ENCODE assay signal across 16 mouse cellular contexts in genomic region chr17:48887472-48888385, GRCm38 (mm10). TPM values are rescaled to one million over a fixed set of nuclear protein-coding genes. Genes with fewer than 3 reads are reported as not detected.
DNase-seq lines count a peak whose midpoint lies in the region; ATAC-seq lines count a peak whose summit lies in the region.
"Had no signal": no experiment of that assay in that cellular context is flagged by ENCODE, and none has a peak within 500 bp of the region (broad histone marks: within the 10 kb centered on the region; RNA-seq: fewer than 3 reads in every experiment).

No protein-coding gene starts in this region.

- no peak overlapping the region for H3K4me3 ChIP-seq in hindbrain, embryonic 15.5 days
- no peak overlapping the region for H3K4me3 ChIP-seq in hindbrain, embryonic 11.5 days (ENCODE audit: low read depth, low read length)
- no peak overlapping the region for H3K4me3 ChIP-seq in liver, embryonic 11.5 days (ENCODE audit: low read depth, low read length)
- H3K4me3 ChIP-seq: gastrocnemius, adult 2 months; megakaryocyte, embryonic 14.5 days had no signal

- no peaks in the 10 kb centered on the region for H3K36me3 ChIP-seq in hindbrain, embryonic 15.5 days
- H3K36me3 ChIP-seq in hindbrain, embryonic 11.5 days (ENCODE audit: control insufficient read depth, insufficient read depth, low read length): no peaks in the 10 kb centered on the region
- no peaks in the 10 kb centered on the region for H3K36me3 ChIP-seq in liver, embryonic 11.5 days (ENCODE audit: control insufficient read depth, insufficient read depth, low read length)

- no peak for DNase-seq in hindbrain, embryonic 11.5 days (ENCODE audit: low spot score)
- DNase-seq in frontal cortex, postnatal 36 days (ENCODE audit: low spot score in 2 of 2): peak; percentile 80 to 88
- DNase-seq in left cerebral cortex, adult 11 months (ENCODE audit: low spot score): peak; percentile 59
- DNase-seq in right cerebral cortex, postnatal 10 days (ENCODE audit: low spot score in 2 of 2): peak; percentile 69 to 81
- no peak for DNase-seq in gastrocnemius, adult 18-20 months (ENCODE audit: low spot score)
- DNase-seq in gastrocnemius, postnatal 25 days: no peak
- no peak for DNase-seq in liver, embryonic 11.5 days (ENCODE audit: low spot score)
- DNase-seq: adrenal gland, postnatal 25 days; cerebellum, adult 11-12 months; gastrocnemius, adult 2 months; lung, adult 2 months; thymus, postnatal 25 days had no signal

- 0 out of 2 replicates have a peak overlapping the region, but pooled peaks have one; percentile 18 for H3K27ac ChIP-seq in hindbrain, embryonic 15.5 days (replicated peaks)
- H3K27ac ChIP-seq in hindbrain, embryonic 11.5 days (ENCODE audit: low read depth, low read length): no peak overlapping the region
- H3K27ac ChIP-seq in liver, embryonic 11.5 days (ENCODE audit: low read depth, low read length): no peak overlapping the region
- H3K27ac ChIP-seq: gastrocnemius, adult 2 months had no signal

- H3K27me3 ChIP-seq in hindbrain, embryonic 15.5 days: no peaks in the 10 kb centered on the region
- no peaks in the 10 kb centered on the region for H3K27me3 ChIP-seq in hindbrain, embryonic 11.5 days (ENCODE audit: control insufficient read depth, insufficient read depth, low read length)
- H3K27me3 ChIP-seq in liver, embryonic 11.5 days (replicated peaks; ENCODE audit: control insufficient read depth, insufficient read depth, low read length): no peaks in the 10 kb centered on the region
- H3K27me3 ChIP-seq: megakaryocyte, embryonic 14.5 days had no signal

- no peaks in the 10 kb centered on the region for H3K4me1 ChIP-seq in hindbrain, embryonic 15.5 days (replicated peaks)
- no peaks in the 10 kb centered on the region for H3K4me1 ChIP-seq in hindbrain, embryonic 11.5 days (replicated peaks; ENCODE audit: control insufficient read depth, insufficient read depth, low read length)
- no peaks in the 10 kb centered on the region for H3K4me1 ChIP-seq in liver, embryonic 11.5 days (replicated peaks; ENCODE audit: control insufficient read depth, insufficient read depth, low read length)
- H3K4me1 ChIP-seq: megakaryocyte, embryonic 14.5 days had no signal

- H3K9ac ChIP-seq in hindbrain, embryonic 15.5 days: no peak overlapping the region
- H3K9ac ChIP-seq in hindbrain, embryonic 11.5 days (ENCODE audit: low read depth, low read length): no peak overlapping the region
- no peak overlapping the region for H3K9ac ChIP-seq in liver, embryonic 11.5 days (ENCODE audit: low read depth, low read length)

- no peak for ATAC-seq in hindbrain, embryonic 15.5 days (ENCODE audit: low FRiP score, low read depth)
- ATAC-seq in hindbrain, embryonic 11.5 days (ENCODE audit: low FRiP score): no peak
- ATAC-seq in liver, embryonic 11.5 days (replicated peaks; ENCODE audit: low FRiP score): no peak

- WGBS in hindbrain, embryonic 15.5 days: 43% methylated on average over 8 of the region's 8 CpGs
- 64% methylated on average over 8 of the region's 8 CpGs for WGBS in hindbrain, embryonic 11.5 days
- WGBS in liver, embryonic 11.5 days: 37% methylated on average over 8 of the region's 8 CpGs

- H3K4me2 ChIP-seq in hindbrain, embryonic 15.5 days: no peak overlapping the region
- no peak overlapping the region for H3K4me2 ChIP-seq in hindbrain, embryonic 11.5 days (replicated peaks; ENCODE audit: low read depth, low read length)
- H3K4me2 ChIP-seq in liver, embryonic 11.5 days: no peak overlapping the region
- H3K4me2 ChIP-seq: heart, embryonic 11.5 days had no signal

- no peaks in the 10 kb centered on the region for H3K9me3 ChIP-seq in hindbrain, embryonic 15.5 days
- H3K9me3 ChIP-seq in hindbrain, embryonic 11.5 days (ENCODE audit: control insufficient read depth, low read length): no peaks in the 10 kb centered on the region
- H3K9me3 ChIP-seq in liver, embryonic 11.5 days (ENCODE audit: control insufficient read depth, low read length): no peaks in the 10 kb centered on the region

RNA-seq across cellular contexts. Expression of gene Lrfn2, which starts 44.5 kb away (rescaled TPM):
- polyA plus RNA-seq in hindbrain, embryonic 15.5 days (2015; fragmentation: Nextera tagmentation; extraction: Ambion mirVana): 11.7 and 13.1 TPM in 2 replicates
- polyA plus RNA-seq in hindbrain, embryonic 11.5 days (2014; fragmentation: Nextera tagmentation; extraction: Ambion mirVana): 0.19 and 0.68 TPM in 2 replicates
- total RNA-seq in gastrocnemius, adult 18-20 months (2021): under 1 TPM in 1 of 2 experiments, not detected in 1; 0.12 TPM
- under 1 TPM; 0.13 to 0.24 TPM for total RNA-seq in gastrocnemius, postnatal 25 days (2021)
- polyA plus RNA-seq in liver, embryonic 11.5 days (2014; fragmentation: Nextera tagmentation; extraction: Ambion mirVana): 0.06 and 0.27 TPM in 2 replicates
- total RNA-seq: hematopoietic stem cell, adult 5-6 weeks had no signal
- polyA plus RNA-seq: heart, embryonic 11.5 days; lung, adult 2 months had no signal

Comparison
In these comparisons a context has a peak if more than half of its experiments do, and no peak if none do; other contexts are left out.
1. DNase-seq: peak in frontal cortex, postnatal 36 days (2 of 2), left cerebral cortex, adult 11 months (single experiment) and right cerebral cortex, postnatal 10 days (2 of 2); none in hindbrain, embryonic 11.5 days (single experiment), gastrocnemius, adult 18-20 months (single experiment), gastrocnemius, postnatal 25 days (single experiment) and liver, embryonic 11.5 days (single experiment).